In genomic region chr8:108594361-108595060, GRCm38 (mm10) we compare ENCODE assay signal across 12 mouse cellular contexts.
DNase-seq lines count a peak whose midpoint lies in the region; ATAC-seq and TF ChIP-seq lines count a peak whose summit lies in the region.
"Had no signal": no experiment of that assay in that cellular context is flagged by ENCODE, and none has a peak within 500 bp of the region (broad histone marks: within the 10 kb centered on the region; RNA-seq: fewer than 3 reads in every experiment).

No protein-coding gene starts in this region.

- H3K79me2 ChIP-seq in heart, adult 2 months (replicated peaks; ENCODE audit: control insufficient read depth, insufficient read depth, low read length): no peaks in the 10 kb centered on the region

- TF ChIP-seq EP300 in heart, adult 2 months (IDR thresholded peaks at IDR 0.05; ENCODE audit: insufficient read depth, low read depth, low read length): no peak

- no peak overlapping the region for H3K4me3 ChIP-seq in heart, adult 2 months
- H3K4me3 ChIP-seq in kidney, postnatal 0 days (replicated peaks; ENCODE audit: low read depth, low read length): no peak overlapping the region
- H3K4me3 ChIP-seq in embryonic facial prominence, embryonic 12.5 days: no peak overlapping the region
- H3K4me3 ChIP-seq in limb, embryonic 13.5 days: no peak overlapping the region
- no peak overlapping the region for H3K4me3 ChIP-seq in layer of hippocampus, adult 2 months
- H3K4me3 ChIP-seq: liver, embryonic 15.5 days had no signal

- no peak for TF ChIP-seq CTCF in heart, adult 2 months (IDR thresholded peaks at IDR 0.05)
- TF ChIP-seq CTCF in kidney, postnatal 0 days (IDR thresholded peaks at IDR 0.05; ENCODE audit: low read depth): no peak
- no peak for TF ChIP-seq CTCF in layer of hippocampus, adult 2 months (conservative IDR thresholded peaks at IDR 0.05)

- H3K4me1 ChIP-seq in heart, adult 2 months (ENCODE audit: control insufficient read depth, insufficient read depth, low read length): peaks cover 8% of the 10 kb centered on the region
- peaks cover 5% of the 10 kb centered on the region for H3K4me1 ChIP-seq in kidney, postnatal 0 days (replicated peaks; ENCODE audit: insufficient read depth, low read length)
- peaks cover 39% of the 10 kb centered on the region for H3K4me1 ChIP-seq in embryonic facial prominence, embryonic 12.5 days
- H3K4me1 ChIP-seq in limb, embryonic 13.5 days: peaks cover 50% of the 10 kb centered on the region

- no peak for DNase-seq in heart, adult 2 months
- DNase-seq in heart, postnatal 10 days: no peak
- DNase-seq in kidney, postnatal 0 days (ENCODE audit: low spot score): no peak
- DNase-seq in kidney, postnatal 36 days: no peak
- no peak for DNase-seq in ovary, postnatal 36 days (ENCODE audit: low spot score)
- DNase-seq in layer of hippocampus, adult 2 months (ENCODE audit: low spot score in 2 of 2): no peak
- DNase-seq: cerebellum, adult 9-10 months had no signal

- no peak for TF ChIP-seq POLR2A in heart, adult 2 months (IDR thresholded peaks at IDR 0.05; ENCODE audit: insufficient read depth, low read depth, low read length)

- intact Hi-C loops in heart, adult 2 months (cut with DNase I): loop anchor here (5.0 kb wide), 2 partner anchors 53 to 98 kb away; no protein-coding TSS in a partner anchor
- intact Hi-C loops in heart, postnatal 10 days (cut with DNase I): loop anchor here (5.0 kb wide), 1 partner anchor 53 kb away; no protein-coding TSS in a partner anchor

- H3K27me3 ChIP-seq in heart, adult 2 months (ENCODE audit: control insufficient read depth, insufficient read depth, low read length): no peaks in the 10 kb centered on the region
- H3K27me3 ChIP-seq in kidney, postnatal 0 days (ENCODE audit: insufficient read depth, low read length): no peaks in the 10 kb centered on the region
- no peaks in the 10 kb centered on the region for H3K27me3 ChIP-seq in embryonic facial prominence, embryonic 12.5 days
- no peaks in the 10 kb centered on the region for H3K27me3 ChIP-seq in limb, embryonic 13.5 days
- H3K27me3 ChIP-seq: liver, embryonic 15.5 days; Patski had no signal

- H3K4me2 ChIP-seq in kidney, postnatal 0 days (ENCODE audit: low read length): no peak overlapping the region
- peak overlapping the region; percentile 13 for H3K4me2 ChIP-seq in embryonic facial prominence, embryonic 12.5 days (replicated peaks)
- H3K4me2 ChIP-seq in limb, embryonic 13.5 days (replicated peaks): peak overlapping the region; percentile 42
- H3K4me2 ChIP-seq: hindbrain, embryonic 14.5 days; liver, embryonic 15.5 days had no signal

- H3K9ac ChIP-seq in heart, adult 2 months (ENCODE audit: low read depth, low read length): no peak overlapping the region
- no peak overlapping the region for H3K9ac ChIP-seq in kidney, postnatal 0 days (ENCODE audit: low read depth, low read length)
- no peak overlapping the region; the same call in 1 of the 2 replicates for H3K9ac ChIP-seq in embryonic facial prominence, embryonic 12.5 days
- no peak overlapping the region for H3K9ac ChIP-seq in limb, embryonic 13.5 days
- H3K9ac ChIP-seq: hindbrain, embryonic 14.5 days; liver, embryonic 15.5 days had no signal

- peak overlapping the region; percentile 30 for H3K27ac ChIP-seq in heart, adult 2 months
- H3K27ac ChIP-seq in kidney, postnatal 0 days: 0 out of 2 replicates have a peak overlapping the region, but pooled peaks have one; percentile 57
- H3K27ac ChIP-seq in embryonic facial prominence, embryonic 12.5 days: peak overlapping the region; percentile 82
- peak overlapping the region; percentile 86 for H3K27ac ChIP-seq in limb, embryonic 13.5 days
- H3K27ac ChIP-seq in layer of hippocampus, adult 2 months: no peak overlapping the region
- H3K27ac ChIP-seq: hindbrain, embryonic 14.5 days; liver, embryonic 15.5 days had no signal

- no peaks in the 10 kb centered on the region for H3K36me3 ChIP-seq in heart, adult 2 months (ENCODE audit: control insufficient read depth, insufficient read depth, low read length)
- no peaks in the 10 kb centered on the region for H3K36me3 ChIP-seq in kidney, postnatal 0 days (ENCODE audit: insufficient read depth, low read length)
- H3K36me3 ChIP-seq in embryonic facial prominence, embryonic 12.5 days: no peaks in the 10 kb centered on the region
- H3K36me3 ChIP-seq in limb, embryonic 13.5 days: no peaks in the 10 kb centered on the region
- H3K36me3 ChIP-seq: liver, embryonic 15.5 days had no signal

- 77% methylated on average over 9 of the region's 9 CpGs for WGBS in heart, adult 2 months
- WGBS in kidney, postnatal 0 days: 42% methylated on average over 9 of the region's 9 CpGs
- 27% methylated on average over 9 of the region's 9 CpGs for WGBS in embryonic facial prominence, embryonic 12.5 days
- whole genome bisulfite sequencing in limb, embryonic 13.5 days: 30% methylated on average over 9 of the region's 9 CpGs

- ATAC-seq in kidney, postnatal 0 days (replicated peaks; ENCODE audit: low FRiP score, low read depth): no peak
- ATAC-seq in embryonic facial prominence, embryonic 12.5 days (ENCODE audit: insufficient number of reproducible peaks, insufficient read depth, low FRiP score, low TSS enrichment): no peak; the same call in 1 of the 2 replicates
- peak; percentile 17; the same call in 1 of the 2 replicates for ATAC-seq in limb, embryonic 13.5 days (ENCODE audit: low FRiP score, low read depth)
- ATAC-seq: Patski had no signal

- no peaks in the 10 kb centered on the region for H3K9me3 ChIP-seq in kidney, postnatal 0 days (replicated peaks; ENCODE audit: low read length)
- H3K9me3 ChIP-seq in embryonic facial prominence, embryonic 12.5 days: no peaks in the 10 kb centered on the region
- no peaks in the 10 kb centered on the region for H3K9me3 ChIP-seq in limb, embryonic 13.5 days
- H3K9me3 ChIP-seq: liver, embryonic 15.5 days had no signal
